Mouse (Mus musculus) C2C12 (cell line): Measurements from ENCODE around the gene Xrcc2.
"Not testable (repeated sequence)": the region's sequence is repeated elsewhere in the genome, so short reads cannot be mapped to it uniquely, and the experiment has no call there.

Source experiments
- CTCF ChIP-seq: IDR thresholded peaks from one replicate; pipeline ENCODE4 v1.5.1; 2011; ENCODE audit not compliant: control insufficient read depth, insufficient read depth, insufficient read length
- USF1 ChIP-seq: IDR thresholded peaks from one replicate; pipeline ENCODE4 v1.6.1; 2011; ENCODE audit warnings: low read depth, mild to moderate bottlenecking, control low read depth, moderate library complexity

DNA sequence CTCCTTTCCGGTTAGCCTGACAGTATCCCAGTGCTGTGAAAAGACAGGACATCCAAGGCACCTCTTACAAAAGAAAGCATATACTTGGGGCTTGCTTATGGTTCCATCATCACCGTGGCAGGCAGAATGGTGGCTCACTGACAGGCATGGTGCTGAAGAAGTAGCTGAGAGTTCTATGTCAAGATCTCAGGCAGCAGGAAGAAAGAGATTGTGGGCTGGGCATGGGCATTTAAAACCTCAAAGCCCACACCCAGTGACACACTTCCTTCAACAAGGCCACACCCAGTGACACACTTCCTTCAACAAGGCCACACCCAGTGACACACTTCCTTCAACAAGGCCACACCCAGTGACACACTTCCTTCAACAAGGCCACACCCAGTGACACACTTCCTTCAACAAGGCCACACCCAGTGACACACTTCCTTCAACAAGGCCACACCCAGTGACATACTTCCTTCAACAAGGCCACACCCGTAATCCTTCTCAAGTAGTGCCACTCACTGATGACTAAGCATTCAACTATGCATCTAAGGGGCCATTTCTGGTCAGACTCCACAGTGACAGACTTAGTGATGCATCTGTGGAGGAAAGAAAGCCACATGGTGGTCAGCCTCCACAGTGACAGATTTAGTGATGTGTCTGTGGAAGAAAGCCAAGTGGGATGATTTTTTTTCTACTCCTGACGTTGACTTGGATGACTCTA is 7.5 kb upstream of the Xrcc2 start:
- not testable (repeated sequence) for TF ChIP-seq CTCF, USF1
